Mouse (Mus musculus) kidney, embryonic 16.5 days (tissue): ENCODE data around the gene Lca5l. TPM values are rescaled to one million over a fixed set of nuclear protein-coding genes. Genes with fewer than 3 reads are reported as not detected.
A peak's percentile ranks its signal among the peaks of the same experiment; 100 is the strongest.

Experiments used
- ATAC-seq: fragments of 200-750 bp; cut with Nextera tagmentation; 2 replicates; pipeline ENCODE4 v1.8.0; 2017; ENCODE audit warnings: moderate TSS enrichment; ENCODE audit not compliant: low FRiP score, low TSS enrichment
- H3K27ac ChIP-seq: fragments of 300-500 bp; sonication (generic); 2 replicates; pipeline ENCODE4 v1.5.1; 2014; ENCODE audit warnings: low read length
- H3K27me3 ChIP-seq: fragments of 300-500 bp; sonication (generic); 2 replicates; pipeline ENCODE4 v1.6.1; 2014; ENCODE audit warnings: low read length, control low read depth, mixed read lengths; ENCODE audit not compliant: insufficient read depth
- H3K36me3 ChIP-seq: fragments of 300-500 bp; sonication (generic); 2 replicates; pipeline ENCODE4 v1.6.1; 2014; ENCODE audit warnings: low read length, control low read depth, mixed read lengths; ENCODE audit not compliant: insufficient read depth
- H3K4me1 ChIP-seq: fragments of 300-500 bp; sonication (generic); 2 replicates; pipeline ENCODE4 v1.6.1; 2014; ENCODE audit warnings: low read length, control low read depth, mixed read lengths; ENCODE audit not compliant: insufficient read depth
- H3K4me2 ChIP-seq: fragments of 300-500 bp; sonication (generic); replicated peaks from 2 replicates; pipeline ENCODE4 v1.6.1; 2014; ENCODE audit warnings: low read depth, low read length
- H3K4me3 ChIP-seq: fragments of 300-500 bp; sonication (generic); 2 replicates; pipeline ENCODE4 v1.5.1; 2014; ENCODE audit warnings: mild to moderate bottlenecking, low read length
- H3K9ac ChIP-seq: fragments of 300-500 bp; sonication (generic); replicated peaks from 2 replicates; pipeline ENCODE4 v1.6.1; 2014; ENCODE audit warnings: low read length
- H3K9me3 ChIP-seq: fragments of 300-500 bp; sonication (generic); 2 replicates; pipeline ENCODE4 v1.6.1; 2016; ENCODE audit warnings: low read length, control low read depth
- WGBS: fragments of 180-500 bp; shearing (Covaris S2); extraction: QIAGEN DNeasy Blood & Tissue Kit; methylation state at CpG from one replicate; pipeline ENCODE4 v1.1.7; 2014; 5-methylcytosine and 5-hydroxymethylcytosine counted together
- polyA plus RNA-seq: library from polyadenylated mRNA; unstranded; fragments of >200 nt; fragmentation: Nextera tagmentation; extraction: Ambion mirVana; gene quantifications from 2 replicates; pipeline ENCODE4 v1.2.1, GENCODE M21; 2015

Lca5l gene
- polyA plus RNA-seq, 1 experiment from 2014 or later: 0.94 TPM

DNA sequence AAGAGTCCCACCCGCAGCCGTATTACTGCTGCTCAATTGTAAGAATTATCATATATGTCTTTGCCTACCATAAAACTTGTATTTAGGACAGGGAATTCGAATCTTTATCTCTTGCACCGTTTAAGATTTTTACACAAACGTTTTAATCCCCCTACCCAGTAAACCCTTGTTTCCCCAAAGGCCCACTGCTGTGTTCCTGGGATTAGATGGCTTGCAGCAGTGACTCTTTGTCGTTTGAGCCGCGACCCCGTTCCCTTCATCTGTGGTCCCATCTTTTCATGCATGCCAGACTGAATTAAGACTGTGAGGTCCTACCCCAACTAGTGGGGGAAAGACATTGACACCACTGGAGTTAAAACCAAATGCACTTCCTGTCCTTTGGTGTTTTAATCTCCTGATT, 63.6 kb downstream of the Lca5l start:
- H3K4me3 ChIP-seq: peak overlapping the region; percentile 98
- H3K9ac ChIP-seq: peak overlapping the region; percentile 88
- H3K27me3 ChIP-seq: no peaks in the 10 kb centered on the region
- no peaks in the 10 kb centered on the region for H3K9me3 ChIP-seq
- H3K27ac ChIP-seq: peak overlapping the region; percentile 95
- H3K36me3 ChIP-seq: peaks cover 30% of the 10 kb centered on the region
- peak overlapping the region; percentile 74 for H3K4me2 ChIP-seq
- ATAC-seq: no peak
- peaks cover 26% of the 10 kb centered on the region for H3K4me1 ChIP-seq
- WGBS: 3% methylated on average over 9 of the region's 9 CpGs

GRCm38 (mm10) chr16:96127657-96128344, 64.3 kb downstream of the Lca5l start, which contains the start of gene Hmgn1:
Hmgn1 (minus strand) TSS chr16:96127729.
- Histone ChIP-seq H3K4me2 (peak within 1 kb of the TSS; percentile 93), H3K36me3 (peaks cover 37% of the 10 kb centered on the region), H3K4me3 (peak within 1 kb of the TSS; percentile 98), H3K4me1 (peaks cover 26% of the 10 kb centered on the region), H3K9me3 (no peaks in the 10 kb centered on the region), H3K9ac (peak within 1 kb of the TSS; percentile 98), H3K27ac (peak within 1 kb of the TSS; percentile 97), H3K27me3 (no peaks in the 10 kb centered on the region)
- ATAC-seq: peak; percentile 98
- 0% methylated on average over 46 of the region's 72 CpGs for WGBS

GRCm38 (mm10) chr16:96127288-96127656, 64.8 kb downstream of the Lca5l start:
- Histone ChIP-seq H3K27me3 (no peaks in the 10 kb centered on the region), H3K27ac (peak overlapping the region; percentile 97), H3K9ac (peak overlapping the region; percentile 98), H3K4me1 (peaks cover 26% of the 10 kb centered on the region), H3K36me3 (peaks cover 42% of the 10 kb centered on the region), H3K9me3 (no peaks in the 10 kb centered on the region), H3K4me2 (peak overlapping the region; percentile 93), H3K4me3 (peak overlapping the region; percentile 98)
- peak; percentile 61 for ATAC-seq
- 0% methylated on average over 28 of the region's 52 CpGs for WGBS

DNA sequence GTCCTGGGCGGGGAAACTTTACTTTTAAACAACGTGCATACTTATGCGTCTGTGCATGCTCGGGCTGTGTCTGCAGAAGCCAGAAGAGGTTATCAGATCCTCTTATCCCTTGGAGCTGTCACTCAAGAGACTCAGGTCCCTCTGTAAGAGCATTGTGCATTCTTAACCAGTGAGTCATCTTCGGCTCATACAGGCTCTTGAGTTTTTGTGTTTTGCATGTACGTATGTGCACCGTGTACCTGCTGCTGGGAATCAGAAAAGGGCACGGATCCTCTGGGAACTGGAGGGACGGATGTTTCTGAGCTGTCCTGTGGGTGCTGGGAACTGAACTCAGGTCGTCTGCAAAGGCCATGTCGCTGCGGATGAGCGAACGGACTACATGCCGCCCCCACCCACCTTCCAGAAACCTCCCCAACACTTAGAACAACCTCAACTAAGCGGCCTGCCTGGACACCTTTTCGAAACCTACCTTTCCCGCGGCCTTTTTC, 65.3 kb downstream of the Lca5l start:
- H3K4me3 ChIP-seq: peak overlapping the region; percentile 98

GRCm38 (mm10) chr16:96120022-96120623, 71.9 kb downstream of the Lca5l start:
- Histone ChIP-seq H3K27ac (no peak overlapping the region), H3K36me3 (peaks cover 44% of the 10 kb centered on the region), H3K4me3 (no peak overlapping the region), H3K27me3 (no peaks in the 10 kb centered on the region), H3K4me1 (peaks cover 4% of the 10 kb centered on the region; the same call in 1 of the 2 replicates), H3K9ac (no peak overlapping the region), H3K4me2 (no peak overlapping the region), H3K9me3 (no peaks in the 10 kb centered on the region)
- no peak for ATAC-seq
- WGBS: 59% methylated on average over 4 of the region's 4 CpGs

More for the DNA sequence above, 65.3 kb downstream of the Lca5l start:
- H3K9me3 ChIP-seq: no peaks in the 10 kb centered on the region
- 4% methylated on average over 19 of the region's 19 CpGs for WGBS
- H3K9ac ChIP-seq: peak overlapping the region; percentile 98
- peaks cover 26% of the 10 kb centered on the region for H3K4me1 ChIP-seq
- peaks cover 45% of the 10 kb centered on the region for H3K36me3 ChIP-seq
- no peaks in the 10 kb centered on the region for H3K27me3 ChIP-seq
- H3K27ac ChIP-seq: peak overlapping the region; percentile 97
- H3K4me2 ChIP-seq: peak overlapping the region; percentile 93
- ATAC-seq: no peak

- H3K9ac ChIP-seq: no peak overlapping the region
- H3K4me3 ChIP-seq: no peak overlapping the region
- H3K36me3 ChIP-seq: no peaks in the 10 kb centered on the region
- no peak for ATAC-seq
- H3K27me3 ChIP-seq: no peaks in the 10 kb centered on the region
- 54% methylated on average over 4 of the region's 4 CpGs for WGBS
- no peak overlapping the region for H3K27ac ChIP-seq
- H3K9me3 ChIP-seq: no peaks in the 10 kb centered on the region
- no peak overlapping the region for H3K4me2 ChIP-seq
- no peaks in the 10 kb centered on the region for H3K4me1 ChIP-seq
These were observed 77.3 kb downstream of the Lca5l start for GRCm38 (mm10) chr16:96114729-96115128.

DNA sequence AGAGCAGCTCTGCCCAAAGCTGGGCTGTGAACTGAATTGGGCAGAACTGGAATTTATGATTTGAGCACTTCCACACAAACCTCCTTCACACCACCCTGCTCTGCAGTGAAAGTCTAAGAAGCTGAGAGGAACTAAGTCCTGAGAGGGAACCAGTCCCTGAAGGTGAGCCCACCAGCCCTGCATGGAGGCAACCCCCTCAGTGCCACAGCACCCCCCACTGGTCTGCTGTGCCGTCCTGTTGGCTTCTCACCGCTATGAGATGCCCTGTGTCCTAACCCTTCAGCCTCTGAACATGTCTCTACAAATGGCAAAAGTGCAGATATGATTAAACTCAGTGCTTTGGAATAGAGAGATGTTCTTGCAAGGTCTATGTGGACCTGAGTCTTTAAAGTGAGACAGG, 79.3 kb downstream of the Lca5l start:
- H3K4me2 ChIP-seq: no peak overlapping the region
- WGBS: 48% methylated on average over 2 of the region's 2 CpGs
- H3K4me3 ChIP-seq: no peak overlapping the region
- H3K9ac ChIP-seq: no peak overlapping the region
- ATAC-seq: no peak
- H3K4me1 ChIP-seq: no peaks in the 10 kb centered on the region
- H3K36me3 ChIP-seq: no peaks in the 10 kb centered on the region
- no peak overlapping the region for H3K27ac ChIP-seq
- H3K27me3 ChIP-seq: no peaks in the 10 kb centered on the region
- no peaks in the 10 kb centered on the region for H3K9me3 ChIP-seq

DNA sequence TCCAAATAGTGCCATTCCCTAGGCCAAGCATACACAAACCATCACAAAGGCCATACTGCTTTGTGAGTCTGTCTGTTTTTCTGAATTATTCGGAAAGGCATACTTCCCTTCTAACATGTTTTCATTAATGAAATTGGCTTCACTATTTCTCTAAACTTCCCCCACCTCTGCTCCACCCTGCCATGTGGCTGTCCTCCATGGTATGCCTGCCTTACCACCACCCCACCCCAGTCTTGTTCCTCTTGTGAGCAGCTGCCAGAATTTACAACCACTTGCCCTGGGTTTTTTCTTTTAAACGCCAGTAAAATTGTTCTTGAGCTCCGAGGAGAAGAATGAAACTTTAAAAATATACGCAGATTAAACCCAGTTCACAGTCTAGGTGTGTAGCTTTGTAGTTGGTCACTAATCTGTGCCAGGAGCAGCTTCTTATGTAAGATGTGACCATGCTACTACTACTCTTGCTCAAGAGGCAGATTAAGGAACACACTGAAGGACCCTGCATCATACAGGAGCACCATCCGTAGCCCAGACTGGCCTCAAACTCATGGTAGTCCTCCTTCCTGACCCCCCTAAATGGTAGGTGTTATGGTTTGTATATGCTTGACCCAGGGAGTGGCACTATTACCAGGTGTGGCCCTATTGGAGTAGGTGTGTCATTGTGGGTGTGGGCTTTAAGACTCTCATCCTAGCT, 81.3 kb downstream of the Lca5l start:
- ATAC-seq: no peak
- Histone ChIP-seq H3K36me3 (no peaks in the 10 kb centered on the region), H3K9me3 (no peaks in the 10 kb centered on the region), H3K4me1 (no peaks in the 10 kb centered on the region), H3K27ac (no peak overlapping the region), H3K9ac (no peak overlapping the region), H3K27me3 (no peaks in the 10 kb centered on the region), H3K4me3 (no peak overlapping the region), H3K4me2 (no peak overlapping the region)
- WGBS: 80% methylated on average over 5 of the region's 5 CpGs

GRCm38 (mm10) chr16:96109673-96110072, 82.4 kb downstream of the Lca5l start:
- Histone ChIP-seq H3K27me3 (no peaks in the 10 kb centered on the region), H3K4me3 (no peak overlapping the region), H3K9me3 (no peaks in the 10 kb centered on the region), H3K4me2 (no peak overlapping the region), H3K9ac (no peak overlapping the region), H3K36me3 (no peaks in the 10 kb centered on the region), H3K27ac (no peak overlapping the region), H3K4me1 (no peaks in the 10 kb centered on the region)
- ATAC-seq: no peak
- WGBS: 40% methylated on average over 4 of the region's 4 CpGs
